Mouse (Mus musculus) right cerebral cortex, adult 2 months (tissue): Measurements from ENCODE around the gene Zfp931.
"Not testable (repeated sequence)": the region's sequence is repeated elsewhere in the genome, so short reads cannot be mapped to it uniquely, and the experiment has no call there.

Experiments used
- DNase-seq, 2 experiments: peaks; one replicate each; pipeline ENCODE4 v3.0.0; 2021 to 2022; ENCODE audit warnings: low spot score in 2 of 2

Zfp931 gene

GRCm38 (mm10) chr2:178078166-178078717 lies at the start of gene Zfp931:
Zfp931 (minus strand) TSS chr2:178078476.
- not testable (repeated sequence) for DNase-seq

- peak in 1 of 2 experiments; percentile 0 for DNase-seq
Measured at GRCm38 (mm10) chr2:178126041-178126820, 48.0 kb upstream of the Zfp931 start.

GRCm38 (mm10) chr2:178125427-178125826 lies 47.2 kb upstream of the Zfp931 start:
- DNase-seq = peak; percentile 0 to 1

- peak in 1 of 2 experiments; percentile 1 for DNase-seq
Measured at GRCm38 (mm10) chr2:178123466-178123865, 45.2 kb upstream of the Zfp931 start.

- DNase-seq = peak in 1 of 2 experiments; percentile 1
Measured at GRCm38 (mm10) chr2:178121946-178122665, 43.8 kb upstream of the Zfp931 start.

- DNase-seq = no peak
Measured at GRCm38 (mm10) chr2:178121375-178121688, 43.1 kb upstream of the Zfp931 start.

DNA sequence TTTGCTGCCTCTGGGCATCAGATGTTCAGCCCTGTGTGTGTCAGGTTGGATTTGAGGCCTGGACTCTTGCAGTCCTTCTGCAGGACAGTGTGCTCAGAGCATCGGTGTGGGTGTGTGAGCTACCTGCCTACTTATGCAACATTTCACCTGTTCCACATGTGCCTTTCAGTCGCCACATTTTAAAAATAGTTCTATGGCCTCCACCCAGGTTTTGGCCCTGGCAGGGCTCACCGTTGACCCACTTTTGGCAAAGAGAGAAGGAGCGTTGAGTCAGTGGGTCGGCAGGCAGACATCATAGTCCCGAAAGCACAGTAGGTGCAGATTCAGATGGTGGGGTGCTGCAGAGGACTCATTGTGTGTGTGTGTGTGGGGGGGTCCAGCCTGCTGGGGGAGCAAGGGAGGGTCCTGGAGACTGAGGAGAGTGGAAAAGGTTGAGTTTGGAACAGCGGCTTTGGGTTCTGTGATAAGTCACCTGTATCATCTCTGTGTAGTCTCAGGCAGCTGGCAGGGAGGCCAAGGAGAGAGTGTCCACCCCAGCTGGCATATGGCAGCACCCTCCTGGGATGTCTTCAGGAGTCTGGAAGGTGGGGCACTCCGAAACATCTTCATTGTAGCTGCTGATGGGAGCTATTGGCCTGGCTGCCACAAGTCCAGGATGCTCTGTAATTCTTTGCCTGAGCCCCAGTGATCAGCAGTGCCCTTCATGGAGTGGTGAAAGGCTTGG lies 42.5 kb upstream of the Zfp931 start:
- no peak for DNase-seq

GRCm38 (mm10) chr2:178120356-178120645 lies 42.0 kb upstream of the Zfp931 start:
- DNase-seq = no peak

DNA sequence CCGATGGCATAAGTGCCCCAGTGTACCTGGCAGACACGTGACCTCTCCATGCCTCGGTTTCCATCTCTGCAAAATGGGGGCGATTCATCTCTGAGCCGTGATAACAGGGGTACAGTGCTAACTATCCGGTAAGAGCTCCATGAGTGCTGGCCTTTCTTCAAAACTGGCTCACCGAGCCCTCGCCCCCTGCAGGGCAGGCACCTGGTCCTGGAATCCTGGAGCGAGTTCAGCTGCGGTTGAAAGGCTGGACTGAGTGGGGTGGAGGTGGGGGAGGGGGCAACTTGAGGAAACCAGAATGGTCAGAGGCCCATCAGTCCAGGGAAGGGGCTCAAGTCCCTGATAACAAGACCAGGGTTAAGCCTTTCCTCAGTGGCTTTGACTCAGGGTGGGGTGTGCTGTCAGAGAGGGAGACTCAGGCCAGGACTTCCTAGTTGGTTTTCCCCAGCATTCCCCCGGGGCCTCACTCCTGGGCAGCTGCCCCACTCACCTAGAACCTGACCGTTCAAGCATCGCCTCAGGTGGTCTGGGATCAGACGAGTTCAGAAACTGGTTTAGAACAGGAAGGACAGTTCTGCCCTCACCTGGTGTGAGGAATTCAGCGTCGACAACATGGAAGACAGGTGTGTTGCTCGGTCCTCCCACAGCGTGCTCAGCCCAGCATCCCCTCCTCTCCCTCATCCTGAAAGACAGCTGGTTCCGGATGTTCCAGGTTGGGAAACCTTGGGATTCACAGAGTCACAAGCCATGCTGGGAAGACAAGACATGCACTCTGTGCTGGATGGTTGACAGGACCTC lies 41.5 kb upstream of the Zfp931 start:
- no peak for DNase-seq

DNA sequence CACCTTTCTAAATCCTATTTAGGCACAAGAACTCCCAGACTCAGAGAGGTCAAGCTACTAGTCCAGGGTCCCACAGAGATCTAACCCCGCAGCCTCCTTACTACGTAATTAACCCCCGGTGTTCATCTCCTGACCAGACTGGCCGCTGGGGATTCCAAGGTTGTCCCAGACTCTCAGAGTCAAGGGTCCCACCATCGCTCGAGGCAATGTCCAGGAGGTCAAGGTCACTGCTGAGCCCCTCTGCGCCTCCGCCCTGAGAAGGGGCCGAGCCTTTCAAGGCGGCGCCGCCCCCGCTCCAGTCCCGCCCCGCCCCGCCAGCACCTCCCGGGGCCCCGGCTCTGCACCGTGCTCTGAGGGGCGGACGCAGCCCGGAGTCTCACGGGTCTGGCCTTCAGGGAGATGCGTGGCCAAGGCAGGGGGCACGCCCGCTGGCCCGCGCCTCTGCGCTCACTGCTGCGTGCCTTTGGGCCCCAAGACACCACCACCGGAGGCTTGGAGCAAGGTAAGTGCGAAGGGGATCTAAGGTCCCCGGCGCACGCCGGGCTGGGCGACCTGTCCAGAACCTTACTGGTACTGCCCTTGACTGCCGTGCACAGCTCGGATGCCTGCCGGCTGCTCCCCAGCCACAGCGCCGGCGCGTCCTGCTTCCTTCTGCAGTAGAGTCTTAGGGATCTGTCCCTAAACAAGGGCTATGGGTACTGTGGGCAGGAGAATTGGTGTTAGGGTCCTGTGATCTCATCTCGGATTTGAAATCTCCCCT lies 40.7 kb upstream of the Zfp931 start, which contains the start of gene Phactr3:
Gene Phactr3 (plus strand): TSS at position 175 of the 760 bp plus-strand sequence.
- peak in 1 of 2 experiments; percentile 15 for DNase-seq

GRCm38 (mm10) chr2:178117946-178118345 lies 39.7 kb upstream of the Zfp931 start:
- peak; percentile 57 to 72 for DNase-seq

- DNase-seq = peak; percentile 82 to 87
Measured at GRCm38 (mm10) chr2:178101957-178102356, 23.7 kb upstream of the Zfp931 start.

- peak; percentile 83 to 90 for DNase-seq
Measured at GRCm38 (mm10) chr2:178098021-178098420, 19.7 kb upstream of the Zfp931 start.

GRCm38 (mm10) chr2:178089586-178089985 lies 11.3 kb upstream of the Zfp931 start:
- no peak for DNase-seq

DNA sequence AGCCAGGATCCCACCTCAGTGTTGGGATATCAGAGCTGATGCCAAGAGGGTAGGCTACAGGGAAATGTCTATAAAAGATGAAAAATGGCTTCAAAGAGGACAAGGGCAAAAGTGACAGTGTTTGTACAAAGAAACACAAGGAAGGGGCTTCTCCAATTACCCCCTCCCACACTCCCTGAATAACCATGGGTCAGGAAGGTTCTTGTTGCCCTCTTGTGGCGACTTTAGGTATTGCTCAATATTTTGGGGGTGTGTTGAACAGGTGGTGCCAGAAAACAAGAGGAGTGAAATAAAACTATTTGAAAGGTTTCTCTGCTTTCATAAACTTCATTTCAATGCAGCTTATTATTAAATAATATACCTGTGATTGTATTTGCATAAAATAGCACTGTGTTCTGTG lies 20.1 kb downstream of the Zfp931 start:
- DNase-seq = peak; percentile 40 to 62

DNA sequence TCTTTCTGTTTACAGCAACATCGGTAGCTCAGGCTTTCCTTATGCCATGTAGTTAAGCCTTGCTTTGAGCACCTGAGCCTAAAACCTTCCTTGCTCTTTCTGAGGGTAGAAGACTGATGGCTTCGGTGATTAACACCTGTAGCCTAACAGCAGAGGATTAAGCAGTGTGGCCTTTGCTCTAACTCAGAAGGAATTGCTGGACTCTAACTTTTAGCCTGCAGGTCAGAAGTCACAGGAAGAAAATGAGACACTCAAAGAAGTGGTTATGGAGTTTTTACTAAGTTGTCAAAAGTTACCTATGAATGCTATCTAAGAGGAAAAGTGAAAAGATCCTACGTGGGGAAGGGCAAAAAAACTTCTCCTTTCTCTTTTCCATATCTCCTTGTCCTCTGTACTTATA lies 50.7 kb downstream of the Zfp931 start:
- DNase-seq = not testable (repeated sequence)

- peak in 1 of 2 experiments; percentile 9 for DNase-seq
Measured at GRCm38 (mm10) chr2:178023861-178024260, 54.4 kb downstream of the Zfp931 start.

GRCm38 (mm10) chr2:178023011-178023611 lies 55.2 kb downstream of the Zfp931 start, which contains the start of gene Zfp971:
Zfp971 (plus strand) TSS chr2:178023284.
- peak; percentile 50 to 62 for DNase-seq

- not testable (repeated sequence) for DNase-seq
Measured at GRCm38 (mm10) chr2:178020773-178021172, 57.5 kb downstream of the Zfp931 start.

GRCm38 (mm10) chr2:178019486-178019885 lies 58.8 kb downstream of the Zfp931 start:
- not testable (repeated sequence) for DNase-seq
